Mouse (Mus musculus) erythroblast, adult 5-6 weeks (primary cell): ENCODE measurements around the gene Zfr. TPM values are rescaled to one million over a fixed set of nuclear protein-coding genes. Genes with fewer than 3 reads are reported as not detected.

Source experiments
- ATAC-seq: replicated peaks from 2 replicates; pipeline ENCODE4 v1.8.0; 2016; ENCODE audit warnings: moderate number of reproducible peaks, mild to moderate bottlenecking, moderate TSS enrichment, inconsistent platforms; ENCODE audit not compliant: poor library complexity, low FRiP score, severe bottlenecking
- total RNA-seq, 2 experiments: library from RNA; stranded (forward) in 1 of 2; stranded (reverse) in 1 of 2; fragments of 150-400 nt in 1 of 2; fragments of 200-764, 138-1000 nt in 1 of 2; gene quantifications; 2 replicates each; pipeline versions ENCODE4 v1.2.3 to v1.2.4; 2015 to 2017; ENCODE audit warnings: low replicate concordance in 2 of 2

Gene Zfr
- total RNA-seq, 2 experiments from 2014 or later = 27.8 to 46.5 TPM

- no peak for ATAC-seq
These were observed 113.8 kb downstream of the Zfr start for GRCm38 (mm10) chr15:12231462-12231861.

- ATAC-seq = no peak; the same call in 1 of the 2 replicates
These were observed 114.8 kb downstream of the Zfr start for GRCm38 (mm10) chr15:12232429-12232828.

- no peak for ATAC-seq
These were observed 115.4 kb downstream of the Zfr start for GRCm38 (mm10) chr15:12233021-12233420.

Other genes starting within 250 kb of the Zfr start
- gene Npr3, start 210.5 kb upstream of the Zfr start, total RNA-seq (2015; ENCODE audit: low replicate concordance) = not detected in 2 replicates
- gene Npr3, start 210.5 kb upstream of the Zfr start, total RNA-seq (2017; ENCODE audit: low replicate concordance) = not detected in 2 replicates
- gene Sub1, start 120.8 kb upstream of the Zfr start, total RNA-seq (2015; ENCODE audit: low replicate concordance) = 113 and 151 TPM in 2 replicates
- 117 and 135 TPM in 2 replicates for gene Sub1, start 120.8 kb upstream of the Zfr start, total RNA-seq (2017; ENCODE audit: low replicate concordance)
- gene Mtmr12, start 87.2 kb downstream of the Zfr start, total RNA-seq (2015; ENCODE audit: low replicate concordance) = 3.8 and 12.3 TPM in 2 replicates
- 5.7 and 9.3 TPM in 2 replicates for gene Mtmr12, start 87.2 kb downstream of the Zfr start, total RNA-seq (2017; ENCODE audit: low replicate concordance)
- 68.6 and 68.8 TPM in 2 replicates for gene Golph3, start 203.6 kb downstream of the Zfr start, total RNA-seq (2015; ENCODE audit: low replicate concordance)
- 58.3 and 77.7 TPM in 2 replicates for gene Golph3, start 203.6 kb downstream of the Zfr start, total RNA-seq (2017; ENCODE audit: low replicate concordance)
- gene 1810049J17Rik, start 204.1 kb downstream of the Zfr start, total RNA-seq (2015; ENCODE audit: low replicate concordance) = not detected in 2 replicates
- gene 1810049J17Rik, start 204.1 kb downstream of the Zfr start, total RNA-seq (2017; ENCODE audit: low replicate concordance) = not detected in 2 replicates